Mouse (Mus musculus) olfactory bulb, adult 2 months (tissue): ENCODE data around the gene Kcnk13. TPM values are rescaled to one million over a fixed set of nuclear protein-coding genes. Genes with fewer than 3 reads are reported as not detected.

Experiments used
- H3K27ac ChIP-seq: fragments of 200-500 bp; 2 replicates; pipeline ENCODE4 v1.5.1; 2012; ENCODE audit warnings: low read depth, low read length; ENCODE audit not compliant: insufficient read depth
- H3K4me1 ChIP-seq: fragments of 200-500 bp; 2 replicates; pipeline ENCODE4 v1.6.1; 2012; ENCODE audit warnings: low read length; ENCODE audit not compliant: control insufficient read depth, insufficient read depth
- H3K4me3 ChIP-seq: fragments of 200-500 bp; 2 replicates; pipeline ENCODE4 v1.5.1; 2012; ENCODE audit warnings: mild to moderate bottlenecking, low read depth, low read length, moderate library complexity; ENCODE audit not compliant: insufficient read depth
- CTCF ChIP-seq: fragments of 200-500 bp; IDR thresholded peaks from 2 replicates; pipeline ENCODE4 v1.5.1; 2012; ENCODE audit warnings: low read depth, mild to moderate bottlenecking, low read length, moderate library complexity; ENCODE audit not compliant: insufficient read depth
- POLR2A ChIP-seq: fragments of 200-500 bp; IDR thresholded peaks from 2 replicates; pipeline ENCODE4 v1.6.1; 2012; ENCODE audit warnings: mild to moderate bottlenecking, low read depth, low read length, moderate library complexity; ENCODE audit not compliant: insufficient read depth
- WGBS: fragments of 180-500 bp; shearing (Covaris S2); methylation state at CpG from one replicate; pipeline ENCODE4 v1.1.7; 2018; 5-methylcytosine and 5-hydroxymethylcytosine counted together
- polyA plus RNA-seq: library from polyadenylated mRNA; stranded (reverse); fragments of >200 nt; gene quantifications from 2 replicates; pipeline ENCODE4 v1.2.4, GENCODE M21; 2012; ENCODE audit warnings: low replicate concordance; ENCODE audit not compliant: missing spikeins, insufficient read depth, insufficient read length

Kcnk13 gene
- polyA plus RNA-seq, 1 experiment = not detected

DNA sequence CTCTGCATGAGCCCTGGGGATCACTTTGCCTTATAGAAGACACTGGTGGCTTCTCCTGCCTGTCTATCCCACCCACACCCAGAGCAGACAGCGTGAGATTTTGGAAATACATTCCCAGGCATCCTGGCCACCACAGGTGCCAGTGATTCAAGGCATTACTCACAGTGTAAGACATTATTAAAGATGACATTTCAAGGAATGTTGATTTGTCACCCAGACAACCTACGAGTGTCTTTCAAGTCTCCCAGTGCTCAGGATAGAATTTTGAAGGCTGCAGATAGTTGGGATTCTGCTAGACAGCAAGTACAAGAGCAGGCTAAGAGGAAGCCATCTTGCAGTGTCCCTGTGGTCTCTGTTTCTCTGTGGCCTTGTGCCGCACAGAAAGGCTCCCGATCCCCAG lies 32.1 kb upstream of the Kcnk13 start:
- no peak for TF ChIP-seq POLR2A
- no peak for TF ChIP-seq CTCF
- no peak overlapping the region for H3K4me3 ChIP-seq
- 86% methylated on average over 4 of the region's 4 CpGs for WGBS
- no peak overlapping the region for H3K27ac ChIP-seq
- peaks cover 4% of the 10 kb centered on the region; the same call in 1 of the 2 replicates for H3K4me1 ChIP-seq

DNA sequence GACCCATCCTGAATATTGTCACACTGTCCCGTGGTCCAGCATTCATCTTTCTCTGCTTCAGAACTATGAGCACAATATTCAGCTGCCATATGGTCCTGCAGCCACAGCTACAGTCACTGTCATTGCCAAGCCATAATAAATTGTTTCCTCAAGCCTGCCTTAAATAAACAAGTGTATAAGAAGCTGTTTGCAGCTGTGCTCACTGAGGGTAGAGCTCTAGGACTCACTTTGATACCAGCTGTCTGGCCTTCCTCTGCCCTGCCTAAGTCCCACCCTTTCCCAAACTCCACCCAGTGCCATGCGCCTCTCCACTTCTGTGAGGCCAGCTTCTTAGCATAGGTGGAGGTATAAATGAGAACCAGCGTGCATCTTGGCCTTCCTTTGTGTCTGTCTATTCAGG lies 30.7 kb upstream of the Kcnk13 start:
- H3K4me1 ChIP-seq = peaks cover 4% of the 10 kb centered on the region; the same call in 1 of the 2 replicates
- H3K4me3 ChIP-seq = no peak overlapping the region
- H3K27ac ChIP-seq = no peak overlapping the region
- WGBS = 95% methylated on average over 3 of the region's 3 CpGs
- TF ChIP-seq POLR2A (no peak), CTCF (no peak)

DNA sequence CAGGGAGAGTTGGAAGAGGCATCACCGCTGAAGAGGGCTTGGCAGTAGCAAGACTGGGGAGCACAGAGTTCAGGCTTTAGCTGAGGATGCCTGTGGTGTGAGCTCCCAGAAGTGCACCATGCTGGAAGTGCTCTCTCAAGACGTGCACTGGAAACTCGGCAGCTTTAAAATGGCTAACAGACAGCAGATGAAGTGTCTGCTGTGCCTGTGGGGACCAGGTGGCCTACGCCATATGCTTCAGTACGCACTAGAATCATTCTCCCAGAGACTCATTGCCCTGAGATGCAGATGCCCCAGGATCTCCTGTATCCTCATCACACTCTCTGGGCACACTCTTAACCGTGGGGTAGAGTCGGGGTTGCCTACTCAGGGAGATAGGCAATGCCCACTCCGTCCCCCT lies 28.9 kb upstream of the Kcnk13 start:
- H3K4me3 ChIP-seq = no peak overlapping the region
- H3K27ac ChIP-seq = no peak overlapping the region
- TF ChIP-seq POLR2A = no peak
- no peak for TF ChIP-seq CTCF
- WGBS = 94% methylated on average over 8 of the region's 8 CpGs
- H3K4me1 ChIP-seq = peaks cover 5% of the 10 kb centered on the region

DNA sequence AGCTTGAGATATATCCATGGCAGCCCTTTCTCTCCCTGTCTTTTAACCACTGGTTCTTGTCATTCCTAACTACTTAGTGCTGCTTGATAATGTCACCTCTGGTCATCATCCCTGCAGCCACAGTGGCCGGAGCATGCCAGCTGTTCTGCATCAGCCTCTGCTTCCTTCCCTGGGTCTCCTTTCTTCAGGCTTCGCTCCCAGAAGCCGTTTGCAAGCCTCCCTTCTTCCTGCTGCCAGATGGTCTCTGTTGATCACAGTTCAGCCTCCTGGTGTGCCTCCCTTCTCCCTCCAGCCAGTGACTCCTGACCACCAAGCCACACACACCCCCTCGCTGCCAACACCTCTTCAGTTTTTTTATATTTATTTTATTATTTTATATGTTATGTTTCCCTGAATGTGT lies 25.8 kb upstream of the Kcnk13 start:
- Histone ChIP-seq H3K4me3 (no peak overlapping the region), H3K4me1 (peaks cover 17% of the 10 kb centered on the region), H3K27ac (no peak overlapping the region)
- WGBS = 81% methylated on average over 4 of the region's 4 CpGs
- TF ChIP-seq CTCF (no peak), POLR2A (no peak)

DNA sequence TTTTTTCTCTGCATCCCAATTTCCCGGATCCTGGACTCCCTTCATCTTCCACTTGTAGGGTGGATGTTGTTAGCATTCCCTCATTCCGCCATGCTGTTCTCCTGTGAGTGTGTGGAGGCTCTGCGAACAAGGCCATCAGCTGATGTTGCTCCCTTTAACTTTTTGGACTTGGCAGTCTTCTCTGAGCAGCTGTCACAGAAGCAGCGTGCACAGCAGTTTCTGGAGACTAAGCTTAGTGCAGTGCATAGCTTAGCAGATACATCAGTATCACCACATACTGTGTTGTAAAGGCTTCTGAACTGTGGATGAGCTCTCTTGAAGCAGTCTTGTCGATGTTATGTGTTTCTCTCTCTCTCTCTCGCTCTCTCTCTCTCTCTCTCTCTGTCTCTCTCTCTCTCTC lies 25.1 kb upstream of the Kcnk13 start:
- Histone ChIP-seq H3K27ac (no peak overlapping the region), H3K4me1 (peaks cover 17% of the 10 kb centered on the region), H3K4me3 (no peak overlapping the region)
- 76% methylated on average over 6 of the region's 6 CpGs for WGBS
- TF ChIP-seq CTCF = no peak
- TF ChIP-seq POLR2A = no peak

DNA sequence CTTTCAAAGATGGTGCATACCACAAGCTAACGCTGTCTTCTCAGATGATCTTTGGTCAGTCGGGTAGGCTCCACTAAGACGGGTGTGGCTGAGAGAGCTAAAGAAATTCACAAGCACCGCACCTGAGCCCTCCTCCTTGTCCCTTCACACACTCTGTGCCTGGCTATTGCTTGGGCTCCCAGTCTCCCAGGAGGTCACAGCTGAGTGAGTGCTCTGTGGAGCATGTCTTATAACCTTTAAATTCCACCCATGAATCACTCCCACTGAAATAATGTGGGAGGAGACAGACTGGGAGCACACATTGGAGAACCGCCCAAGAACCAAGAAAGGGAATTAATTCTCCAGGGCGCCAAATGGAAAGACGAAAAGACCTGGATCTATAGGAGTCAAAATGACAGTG lies 23.6 kb upstream of the Kcnk13 start:
- H3K4me1 ChIP-seq = peaks cover 17% of the 10 kb centered on the region
- H3K27ac ChIP-seq = no peak overlapping the region
- no peak overlapping the region for H3K4me3 ChIP-seq
- TF ChIP-seq CTCF (no peak), POLR2A (no peak)
- 65% methylated on average over 7 of the region's 7 CpGs for WGBS

DNA sequence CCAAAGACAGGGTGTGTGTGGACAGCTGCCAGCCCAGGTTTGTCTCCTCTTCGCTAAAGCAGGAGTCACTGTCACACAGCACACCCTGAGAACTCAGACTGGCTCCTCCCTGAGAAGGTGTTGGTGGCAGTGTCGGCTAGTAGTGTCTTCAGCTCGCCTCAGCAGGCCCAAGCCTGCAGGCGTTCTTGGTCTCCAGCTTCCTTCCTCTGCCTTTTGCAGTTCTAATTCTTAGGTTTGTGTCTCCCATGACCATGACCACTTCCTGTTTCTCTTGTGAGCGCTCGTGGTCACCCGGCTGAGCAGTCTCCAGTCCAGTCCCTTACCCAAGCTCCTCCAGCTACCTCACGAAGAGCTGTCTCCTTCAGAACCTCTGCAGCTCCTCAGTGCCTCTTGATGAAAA lies 21.9 kb upstream of the Kcnk13 start:
- WGBS = 89% methylated on average over 8 of the region's 8 CpGs
- peaks cover 17% of the 10 kb centered on the region for H3K4me1 ChIP-seq
- TF ChIP-seq CTCF = no peak
- no peak for TF ChIP-seq POLR2A
- peak overlapping the region; percentile 34; the same call in 1 of the 2 replicates for H3K27ac ChIP-seq
- H3K4me3 ChIP-seq = no peak overlapping the region

DNA sequence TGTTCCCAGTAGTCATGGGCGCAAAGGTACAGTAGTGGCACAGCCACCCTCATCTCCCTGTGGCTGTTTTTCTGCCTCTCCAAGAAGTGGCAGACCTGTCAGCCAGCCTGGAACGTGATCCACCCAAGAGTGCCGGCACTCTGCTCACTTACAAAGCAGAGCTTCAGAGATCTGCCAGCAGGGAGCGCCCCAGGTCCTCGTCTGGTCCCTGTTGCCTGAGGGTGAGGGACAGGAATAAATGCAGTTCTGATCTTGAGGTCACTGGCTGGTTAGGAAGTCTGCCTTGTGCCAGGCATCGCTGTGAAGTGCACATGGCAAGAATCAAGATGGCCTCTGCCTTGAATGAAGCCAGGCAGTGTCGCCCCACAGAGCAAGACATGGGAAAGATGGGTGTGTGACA lies 11.4 kb upstream of the Kcnk13 start:
- 46% methylated on average over 7 of the region's 7 CpGs for WGBS
- Histone ChIP-seq H3K4me3 (no peak overlapping the region), H3K27ac (no peak overlapping the region), H3K4me1 (peaks cover 4% of the 10 kb centered on the region; the same call in 1 of the 2 replicates)
- TF ChIP-seq POLR2A (no peak), CTCF (0 out of 2 replicates have a peak, but pooled peaks have one; percentile 44)

DNA sequence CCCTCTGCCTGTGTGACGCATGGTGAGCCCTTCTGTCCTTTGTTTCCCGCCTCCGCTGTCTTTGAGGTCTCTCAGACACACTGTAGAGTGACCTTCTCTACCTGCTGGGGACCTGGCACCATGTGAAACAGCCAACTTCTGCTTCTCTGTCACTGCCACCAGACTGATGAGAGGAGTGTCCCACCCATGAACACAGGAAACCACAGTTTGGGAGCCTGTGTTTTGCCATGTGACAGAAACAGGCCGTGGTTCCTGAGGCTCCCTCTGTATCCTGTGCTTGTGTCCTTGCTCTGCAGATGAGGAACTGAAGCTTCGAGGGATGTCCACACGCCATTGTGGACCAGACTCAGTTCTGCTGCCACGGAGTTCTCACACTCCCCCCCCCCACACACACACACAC lies 7.9 kb upstream of the Kcnk13 start:
- Histone ChIP-seq H3K27ac (no peak overlapping the region), H3K4me1 (peaks cover 10% of the 10 kb centered on the region), H3K4me3 (no peak overlapping the region)
- 88% methylated on average over 7 of the region's 7 CpGs for WGBS
- TF ChIP-seq POLR2A (no peak), CTCF (no peak)

DNA sequence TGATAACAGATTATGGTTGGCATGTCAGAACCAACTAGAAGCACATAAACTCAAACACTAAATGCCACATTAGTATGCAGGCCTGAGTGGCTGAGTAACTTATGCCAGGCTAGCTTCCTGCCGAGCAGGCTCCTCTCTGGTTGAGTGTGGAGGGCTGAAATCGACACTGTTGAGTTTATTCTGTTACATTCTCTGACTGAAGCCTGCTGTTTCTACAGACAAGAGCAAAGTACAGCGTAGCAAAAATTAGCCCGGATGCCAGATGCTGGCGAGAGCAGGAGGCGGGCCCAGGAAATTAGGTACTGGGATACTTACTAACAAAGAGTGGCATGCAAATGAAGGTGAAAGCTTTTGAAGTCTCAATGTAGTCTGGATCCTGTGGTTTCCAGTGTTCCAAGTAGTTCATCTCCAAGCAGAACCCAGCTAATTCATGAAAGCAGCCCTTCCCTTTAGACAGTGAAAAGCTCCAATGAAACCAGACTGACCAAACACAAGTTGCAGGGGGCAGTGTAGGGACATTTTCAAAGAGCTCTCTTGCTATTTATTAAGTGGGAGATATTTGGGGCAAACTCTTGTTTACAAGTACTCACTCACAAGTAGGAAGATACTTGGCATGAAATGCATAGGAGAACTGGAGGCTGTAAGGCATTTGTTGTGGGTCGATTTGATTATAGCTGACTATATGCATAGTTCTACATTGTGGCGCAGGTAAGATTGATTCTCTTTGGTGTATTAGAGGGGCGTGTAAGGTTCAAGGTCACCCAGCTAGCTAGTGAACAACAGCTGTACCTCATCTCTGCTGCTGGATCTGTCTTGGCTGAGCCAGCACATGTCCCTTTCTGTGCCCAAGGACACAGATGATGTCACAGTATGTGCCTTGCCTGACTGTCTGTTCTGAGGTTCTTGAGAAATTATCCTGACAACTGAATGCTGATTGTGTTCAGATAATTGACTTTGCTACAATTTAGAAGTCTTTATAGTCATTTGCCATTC lies 5.9 kb upstream of the Kcnk13 start:
- WGBS = 42% methylated on average over 9 of the region's 9 CpGs

More for the DNA sequence above, 5.9 kb upstream of the Kcnk13 start:
- Histone ChIP-seq H3K4me3 (no peak overlapping the region), H3K4me1 (peaks cover 8% of the 10 kb centered on the region), H3K27ac (peak overlapping the region; percentile 44; the same call in 1 of the 2 replicates)
- TF ChIP-seq POLR2A = no peak
- TF ChIP-seq CTCF = no peak
